Mouse (Mus musculus) embryonic fibroblast, embryonic 13.5 days (primary cell): ENCODE measurements around the gene Wdr83os.

Experiments used
- CTCF ChIP-seq: IDR thresholded peaks from 2 replicates; pipeline ENCODE4 v1.5.1; 2011; ENCODE audit warnings: mild to moderate bottlenecking, control low read depth, low read length, moderate library complexity, borderline replicate concordance; ENCODE audit not compliant: insufficient read depth
- POLR2A ChIP-seq: IDR thresholded peaks from 2 replicates; pipeline ENCODE4 v1.6.1; 2011; ENCODE audit warnings: low read depth, mild to moderate bottlenecking, control low read depth, low read length, moderate library complexity

DNA sequence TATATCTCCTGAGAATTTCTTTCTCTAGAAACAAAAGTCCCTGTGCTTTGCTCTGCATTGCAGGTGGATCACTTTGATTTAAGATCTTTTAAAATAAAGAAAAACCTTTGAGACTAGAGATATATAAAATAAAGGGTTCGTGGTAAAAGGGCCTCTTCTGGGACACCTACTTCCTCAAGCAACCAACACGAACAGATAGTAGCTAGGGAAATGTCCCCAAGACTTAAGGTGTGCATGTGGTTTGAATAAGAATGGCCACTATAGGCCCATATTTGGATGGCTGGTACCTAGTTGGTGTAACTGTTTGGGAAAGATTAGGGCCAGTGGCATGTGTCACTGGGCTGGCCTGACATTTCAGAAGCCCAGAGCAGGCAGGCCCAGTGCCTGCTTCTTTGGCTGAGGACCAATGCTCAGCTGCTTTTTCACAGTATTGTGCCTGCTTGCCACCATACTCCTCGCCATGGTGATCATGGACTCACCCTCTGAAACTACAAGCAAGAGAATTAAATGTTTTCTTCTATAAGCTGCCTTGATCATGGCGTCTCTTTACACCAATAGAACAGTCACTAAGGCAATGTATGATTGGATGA, 19.6 kb downstream of the Wdr83os start:
- TF ChIP-seq CTCF (no peak), POLR2A (no peak)
